Mouse (Mus musculus) G1E (cell line): ENCODE data around the gene Evc2.

Experiments used
- CTCF ChIP-seq: IDR thresholded peaks from 2 replicates; pipeline ENCODE4 v1.5.1; 2012; ENCODE audit warnings: low read depth, low read length, inconsistent platforms, mixed read lengths
- TAL1 ChIP-seq: conservative IDR thresholded peaks from 2 replicates; pipeline ENCODE4 v1.6.1; 2012; ENCODE audit warnings: low read depth, low read length, inconsistent platforms, mixed read lengths

- no peak for TF ChIP-seq CTCF
- TF ChIP-seq TAL1: no peak
These were observed 24.3 kb downstream of the Evc2 start for GRCm38 (mm10) chr5:37362618-37363017.
